Mouse (Mus musculus) intestine, embryonic 14.5 days (tissue): Measurements from ENCODE around the gene Cops3. TPM values are rescaled to one million over a fixed set of nuclear protein-coding genes. Genes with fewer than 3 reads are reported as not detected.

Source experiments
- ATAC-seq: fragments of 200-750 bp; cut with Nextera tagmentation; replicated peaks from 2 replicates; pipeline ENCODE4 v1.8.0; 2017; ENCODE audit warnings: low read depth, moderate number of reproducible peaks, moderate TSS enrichment, moderate library complexity; ENCODE audit not compliant: low FRiP score, low TSS enrichment
- DNase-seq: peaks from one replicate; pipeline ENCODE4 v3.0.0-alpha.2; 2018; ENCODE audit warnings: low spot score
- H3K27ac ChIP-seq: fragments of 300-500 bp; sonication (generic); 2 replicates; pipeline ENCODE4 v1.5.1; 2014; ENCODE audit warnings: low read depth, mild to moderate bottlenecking, control low read depth
- H3K27me3 ChIP-seq: fragments of 300-500 bp; sonication (generic); replicated peaks from 2 replicates; pipeline ENCODE4 v1.6.1; 2014; ENCODE audit warnings: low read length, control low read depth; ENCODE audit not compliant: control insufficient read depth, insufficient read depth
- H3K36me3 ChIP-seq: fragments of 300-500 bp; sonication (generic); 2 replicates; pipeline ENCODE4 v1.6.1; 2014; ENCODE audit warnings: low read length, control low read depth; ENCODE audit not compliant: control insufficient read depth, insufficient read depth
- H3K4me1 ChIP-seq: fragments of 300-500 bp; sonication (generic); replicated peaks from 2 replicates; pipeline ENCODE4 v1.6.1; 2014; ENCODE audit warnings: low read length, control low read depth, mixed read lengths; ENCODE audit not compliant: control insufficient read depth, insufficient read depth
- H3K4me2 ChIP-seq: fragments of 300-500 bp; sonication (generic); 2 replicates; pipeline ENCODE4 v1.6.1; 2014; ENCODE audit warnings: low read length
- H3K4me3 ChIP-seq: fragments of 300-500 bp; sonication (generic); 2 replicates; pipeline ENCODE4 v1.5.1; 2014; ENCODE audit warnings: low read depth, low read length, control low read depth, mixed read lengths
- H3K9ac ChIP-seq: fragments of 300-500 bp; sonication (generic); 2 replicates; pipeline ENCODE4 v1.6.1; 2014; ENCODE audit warnings: mild to moderate bottlenecking, low read length
- H3K9me3 ChIP-seq: fragments of 300-500 bp; sonication (generic); 2 replicates; pipeline ENCODE4 v1.6.1; 2016; ENCODE audit warnings: low read length, control low read depth; ENCODE audit not compliant: control insufficient read depth
- WGBS: fragments of 180-500 bp; shearing (Covaris S2); extraction: QIAGEN DNeasy Blood & Tissue Kit; methylation state at CpG from one replicate; pipeline ENCODE4 v1.1.7; 2014; 5-methylcytosine and 5-hydroxymethylcytosine counted together
- polyA plus RNA-seq: library from polyadenylated mRNA; unstranded; fragments of >200 nt; fragmentation: Nextera tagmentation; extraction: Ambion mirVana; gene quantifications from 2 replicates; pipeline ENCODE4 v1.2.1, GENCODE M21; 2014

Cops3 gene
- polyA plus RNA-seq, 1 experiment from 2014 or later: 206 TPM

DNA sequence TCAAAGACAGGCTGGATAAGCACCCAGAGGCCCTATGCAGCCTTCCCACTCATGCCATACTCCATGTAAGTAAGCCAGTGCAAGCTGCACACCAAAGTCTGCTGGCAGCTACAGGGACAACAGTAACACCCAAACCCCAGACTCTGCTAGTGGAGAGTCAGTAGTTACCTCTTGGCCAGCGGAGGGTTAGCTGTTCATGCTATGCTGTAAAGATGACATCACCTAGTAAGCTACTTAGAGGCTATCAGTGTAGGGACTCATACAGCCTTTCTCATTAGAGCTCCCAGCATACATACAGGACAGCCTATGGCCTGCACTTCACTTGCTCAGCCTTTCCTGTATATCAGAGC is 60.8 kb downstream of the Cops3 start:
- WGBS: 85% methylated on average over 1 of the region's 1 CpGs

DNA sequence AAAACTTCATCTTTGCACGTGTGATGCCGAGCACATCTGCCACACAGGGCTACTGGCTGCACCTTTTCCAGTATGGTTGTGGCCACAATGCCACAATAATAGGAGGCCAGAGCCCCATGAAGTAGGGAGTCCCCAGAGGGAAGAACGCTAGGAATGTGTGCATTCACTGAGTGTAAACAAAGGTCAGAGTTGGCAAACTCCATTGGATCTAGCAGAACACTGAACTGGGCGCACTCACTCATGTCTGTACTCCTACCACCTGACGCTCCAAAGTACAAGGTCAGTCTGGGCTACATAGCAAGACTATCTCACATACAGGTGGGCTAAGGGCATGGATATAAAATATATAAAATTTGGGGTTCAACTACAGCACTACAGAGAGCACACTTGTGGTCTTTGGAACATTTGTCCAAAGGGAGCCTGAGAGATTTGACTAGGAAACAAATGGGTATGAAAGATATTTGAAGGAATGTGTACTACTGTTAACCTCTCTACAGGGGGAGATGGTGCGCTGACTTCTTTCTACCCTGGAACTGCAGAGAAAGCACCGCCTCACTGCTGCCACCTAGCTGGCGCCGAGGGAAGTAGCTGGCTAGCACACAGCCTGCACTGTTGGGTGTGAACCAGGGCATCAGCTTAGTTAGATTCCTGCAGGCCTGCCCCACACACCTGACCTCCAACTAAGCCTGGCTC is 61.3 kb downstream of the Cops3 start:
- no peak overlapping the region for H3K9ac ChIP-seq
- H3K4me1 ChIP-seq: no peaks in the 10 kb centered on the region
- H3K27me3 ChIP-seq: no peaks in the 10 kb centered on the region
- H3K4me2 ChIP-seq: no peak overlapping the region
- DNase-seq: peak; percentile 82
- no peaks in the 10 kb centered on the region for H3K9me3 ChIP-seq
- 56% methylated on average over 9 of the region's 9 CpGs for WGBS
- peaks cover 48% of the 10 kb centered on the region for H3K36me3 ChIP-seq
- ATAC-seq: peak; percentile 66; the same call in 1 of the 2 replicates
- no peak overlapping the region for H3K4me3 ChIP-seq
- no peak overlapping the region for H3K27ac ChIP-seq

More for the DNA sequence above, 60.8 kb downstream of the Cops3 start:
- Histone ChIP-seq H3K9ac (no peak overlapping the region), H3K4me3 (no peak overlapping the region), H3K27me3 (no peaks in the 10 kb centered on the region), H3K27ac (no peak overlapping the region), H3K4me1 (no peaks in the 10 kb centered on the region), H3K36me3 (peaks cover 43% of the 10 kb centered on the region), H3K4me2 (no peak overlapping the region), H3K9me3 (no peaks in the 10 kb centered on the region)
- no peak for DNase-seq
- 0 out of 2 replicates have a peak, but pooled peaks have one; percentile 34 for ATAC-seq

- H3K27ac ChIP-seq: no peak overlapping the region
- ATAC-seq (no peak), DNase-seq (no peak)
- no peak overlapping the region for H3K4me2 ChIP-seq
- no peaks in the 10 kb centered on the region for H3K4me1 ChIP-seq
- WGBS: 84% methylated on average over 5 of the region's 5 CpGs
- peaks cover 59% of the 10 kb centered on the region for H3K36me3 ChIP-seq
- no peak overlapping the region for H3K9ac ChIP-seq
- no peaks in the 10 kb centered on the region for H3K9me3 ChIP-seq
- H3K27me3 ChIP-seq: no peaks in the 10 kb centered on the region
- no peak overlapping the region for H3K4me3 ChIP-seq
Measured at GRCm38 (mm10) chr11:59777259-59777658, 62.4 kb downstream of the Cops3 start.

- Histone ChIP-seq H3K4me3 (no peak overlapping the region), H3K36me3 (peaks cover 75% of the 10 kb centered on the region), H3K9me3 (no peaks in the 10 kb centered on the region), H3K27me3 (no peaks in the 10 kb centered on the region), H3K4me2 (no peak overlapping the region), H3K9ac (no peak overlapping the region), H3K4me1 (no peaks in the 10 kb centered on the region), H3K27ac (no peak overlapping the region)
- ATAC-seq (no peak), DNase-seq (no peak)
- WGBS: 87% methylated on average over 13 of the region's 13 CpGs
Measured at GRCm38 (mm10) chr11:59775435-59776148, 64.0 kb downstream of the Cops3 start.

DNA sequence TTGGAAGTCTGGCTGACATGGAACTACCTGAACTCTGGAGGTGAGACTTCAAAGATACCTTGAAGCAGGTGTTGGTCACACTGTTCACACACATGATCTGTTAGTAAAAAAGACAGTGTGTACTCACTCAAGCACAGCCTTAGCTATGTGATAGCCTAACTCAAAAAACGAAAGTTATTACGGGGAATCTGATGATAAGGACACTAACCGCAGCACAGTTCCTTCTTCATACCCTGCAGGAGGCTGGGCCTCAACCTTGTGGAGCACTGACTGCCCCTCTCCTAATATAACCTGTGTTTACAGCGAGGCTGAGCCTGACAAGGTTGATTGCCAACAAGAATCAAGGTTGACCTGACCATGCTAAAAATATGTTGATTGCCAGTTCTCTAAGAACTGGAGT is 65.1 kb downstream of the Cops3 start:
- no peaks in the 10 kb centered on the region for H3K9me3 ChIP-seq
- no peak overlapping the region for H3K9ac ChIP-seq
- H3K4me1 ChIP-seq: no peaks in the 10 kb centered on the region
- H3K36me3 ChIP-seq: peaks cover 84% of the 10 kb centered on the region
- WGBS: 88% methylated on average over 4 of the region's 4 CpGs
- DNase-seq (no peak), ATAC-seq (no peak)
- no peak overlapping the region for H3K4me3 ChIP-seq
- H3K27me3 ChIP-seq: no peaks in the 10 kb centered on the region
- no peak overlapping the region for H3K27ac ChIP-seq
- no peak overlapping the region for H3K4me2 ChIP-seq

DNA sequence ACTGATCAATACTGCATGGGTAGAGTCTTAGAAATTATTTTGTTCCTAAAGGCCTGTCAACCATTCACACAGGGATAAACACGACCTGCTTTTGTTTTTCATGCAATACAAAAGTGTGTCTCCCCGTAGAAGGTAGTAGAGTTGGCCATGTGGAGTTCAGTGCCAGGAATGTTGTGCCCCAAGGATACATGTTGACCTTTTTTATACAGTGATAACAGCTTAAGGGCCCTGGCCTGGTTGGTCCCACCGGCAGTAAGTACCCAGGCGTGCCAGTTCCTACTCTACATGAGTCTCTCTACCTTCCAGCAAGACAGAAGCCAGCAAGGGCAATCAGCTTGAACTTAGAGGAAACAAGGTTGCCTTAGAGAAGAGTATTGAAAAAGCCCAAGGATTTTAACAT is 66.7 kb downstream of the Cops3 start:
- 91% methylated on average over 4 of the region's 4 CpGs for WGBS
- no peak overlapping the region for H3K27ac ChIP-seq
- ATAC-seq (no peak), DNase-seq (no peak)
- no peak overlapping the region for H3K9ac ChIP-seq
- no peak overlapping the region for H3K4me3 ChIP-seq
- H3K4me2 ChIP-seq: no peak overlapping the region
- no peaks in the 10 kb centered on the region for H3K27me3 ChIP-seq
- H3K4me1 ChIP-seq: no peaks in the 10 kb centered on the region
- peaks cover 97% of the 10 kb centered on the region for H3K36me3 ChIP-seq
- H3K9me3 ChIP-seq: no peaks in the 10 kb centered on the region

- Histone ChIP-seq H3K36me3 (peaks cover 98% of the 10 kb centered on the region), H3K27ac (no peak overlapping the region), H3K9ac (no peak overlapping the region), H3K4me1 (no peaks in the 10 kb centered on the region), H3K4me3 (no peak overlapping the region), H3K9me3 (no peaks in the 10 kb centered on the region), H3K4me2 (no peak overlapping the region), H3K27me3 (no peaks in the 10 kb centered on the region)
- ATAC-seq (no peak), DNase-seq (no peak)
- 89% methylated on average over 2 of the region's 2 CpGs for WGBS
Measured at GRCm38 (mm10) chr11:59772291-59772690, 67.3 kb downstream of the Cops3 start.

- ATAC-seq: no peak
- peaks cover 98% of the 10 kb centered on the region for H3K36me3 ChIP-seq
- H3K9me3 ChIP-seq: no peaks in the 10 kb centered on the region
Measured at GRCm38 (mm10) chr11:59770753-59771152, 68.9 kb downstream of the Cops3 start.

GRCm38 (mm10) chr11:59769738-59770137 is 69.9 kb downstream of the Cops3 start:
- 89% methylated on average over 6 of the region's 6 CpGs for WGBS
- ATAC-seq: no peak
- H3K36me3 ChIP-seq: peaks cover 97% of the 10 kb centered on the region

More at GRCm38 (mm10) chr11:59770753-59771152, 68.9 kb downstream of the Cops3 start:
- WGBS: 91% methylated on average over 7 of the region's 7 CpGs
- no peak overlapping the region for H3K27ac ChIP-seq
- H3K4me2 ChIP-seq: no peak overlapping the region
- no peak overlapping the region for H3K4me3 ChIP-seq
- no peaks in the 10 kb centered on the region for H3K27me3 ChIP-seq
- H3K4me1 ChIP-seq: no peaks in the 10 kb centered on the region
- no peak overlapping the region for H3K9ac ChIP-seq
- DNase-seq: no peak

More at GRCm38 (mm10) chr11:59769738-59770137, 69.9 kb downstream of the Cops3 start:
- no peak overlapping the region for H3K9ac ChIP-seq
- no peak for DNase-seq
- H3K4me1 ChIP-seq: no peaks in the 10 kb centered on the region
- H3K9me3 ChIP-seq: no peaks in the 10 kb centered on the region
- H3K27me3 ChIP-seq: no peaks in the 10 kb centered on the region
- H3K27ac ChIP-seq: no peak overlapping the region
- no peak overlapping the region for H3K4me3 ChIP-seq
- no peak overlapping the region for H3K4me2 ChIP-seq
